Mouse (Mus musculus) ES-Bruce4 (cell line): ENCODE results near the gene Atp10b. TPM values are rescaled to one million over a fixed set of nuclear protein-coding genes. Genes with fewer than 3 reads are reported as not detected.

Experiments
- H3K27ac ChIP-seq: 2 replicates; pipeline ENCODE4 v1.5.1; 2012; ENCODE audit warnings: low read length, inconsistent platforms; ENCODE audit not compliant: insufficient read depth
- H3K27me3 ChIP-seq: 2 replicates; pipeline ENCODE4 v1.6.1; 2012; ENCODE audit warnings: mild to moderate bottlenecking, low read length, inconsistent platforms; ENCODE audit not compliant: control insufficient read depth, poor library complexity, insufficient read depth, severe bottlenecking
- H3K36me3 ChIP-seq: 2 replicates; pipeline ENCODE4 v1.6.1; 2012; ENCODE audit warnings: inconsistent platforms, mild to moderate bottlenecking, low read length, moderate library complexity; ENCODE audit not compliant: control insufficient read depth, poor library complexity, insufficient read depth, severe bottlenecking
- H3K4me1 ChIP-seq: one replicate; pipeline ENCODE4 v1.8.1; 2011; ENCODE audit warnings: low read length; ENCODE audit not compliant: control insufficient read depth, insufficient read depth
- H3K4me3 ChIP-seq: 2 replicates; pipeline ENCODE4 v1.5.1; 2011; ENCODE audit warnings: low read depth, mild to moderate bottlenecking, low read length
- H3K9ac ChIP-seq: 2 replicates; pipeline ENCODE4 v1.6.1; 2012; ENCODE audit warnings: low read depth, mild to moderate bottlenecking, inconsistent platforms; ENCODE audit not compliant: poor library complexity, severe bottlenecking
- H3K9me3 ChIP-seq: replicated peaks from 2 replicates; pipeline ENCODE4 v1.6.1; 2012; ENCODE audit warnings: mild to moderate bottlenecking, low read length, inconsistent platforms; ENCODE audit not compliant: control insufficient read depth, poor library complexity, insufficient read depth, severe bottlenecking
- CTCF ChIP-seq: IDR thresholded peaks from one replicate; pipeline ENCODE4 v1.8.1; 2011; ENCODE audit warnings: low read depth, low read length
- EP300 ChIP-seq: IDR thresholded peaks from 2 replicates; pipeline ENCODE4 v1.6.1; 2011; ENCODE audit warnings: low read depth, low read length; ENCODE audit not compliant: insufficient read depth
- POLR2A ChIP-seq: IDR thresholded peaks from one replicate; pipeline ENCODE4 v1.8.1; 2011; ENCODE audit warnings: low read length; ENCODE audit not compliant: insufficient read depth
- polyA plus RNA-seq: library from polyadenylated mRNA; stranded (reverse); fragments of >200 nt; gene quantifications from 2 replicates; pipeline ENCODE4 v1.2.4, GENCODE M21; 2011; ENCODE audit warnings: low read depth; ENCODE audit not compliant: missing spikeins, insufficient read depth, insufficient read length

Atp10b gene
- polyA plus RNA-seq, 1 experiment: not detected

DNA sequence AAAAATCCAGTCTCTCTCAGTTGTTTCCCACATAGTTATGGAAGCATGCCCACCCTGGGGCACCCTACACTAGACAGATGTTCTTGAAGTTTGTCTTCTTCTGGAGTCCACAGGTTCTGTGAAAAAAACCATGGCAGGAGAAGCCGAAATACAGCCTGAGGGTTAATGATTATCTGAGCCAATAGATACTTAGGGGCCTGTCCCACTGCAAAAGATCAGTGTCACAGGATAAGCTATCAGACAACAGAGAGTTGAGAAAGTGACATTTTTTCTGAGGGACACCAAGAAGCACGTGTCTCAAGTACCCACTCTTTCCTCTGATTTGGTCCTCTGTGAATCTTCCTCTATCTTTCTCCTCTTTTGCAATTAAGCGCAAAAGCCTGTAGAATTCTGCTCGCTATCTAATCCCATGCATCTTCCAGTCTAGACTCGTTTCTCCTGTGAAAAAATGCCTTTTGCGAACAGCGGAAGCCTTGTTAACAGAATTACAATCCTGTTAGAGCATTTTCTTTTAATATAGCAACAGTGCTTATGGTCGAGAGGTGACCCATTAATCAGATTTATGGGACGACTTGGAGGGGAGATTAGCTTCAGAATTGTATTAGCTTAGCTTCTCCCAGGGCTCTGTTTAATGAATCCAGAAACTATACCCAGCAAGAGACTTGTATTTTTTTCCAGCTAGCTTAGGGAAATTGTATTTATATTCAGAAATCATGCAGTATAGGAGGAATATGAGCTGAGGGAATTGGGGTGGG lies 10.7 kb downstream of the Atp10b start:
- H3K27me3 ChIP-seq: no peaks in the 10 kb centered on the region; the same call in 1 of the 2 replicates

DNA sequence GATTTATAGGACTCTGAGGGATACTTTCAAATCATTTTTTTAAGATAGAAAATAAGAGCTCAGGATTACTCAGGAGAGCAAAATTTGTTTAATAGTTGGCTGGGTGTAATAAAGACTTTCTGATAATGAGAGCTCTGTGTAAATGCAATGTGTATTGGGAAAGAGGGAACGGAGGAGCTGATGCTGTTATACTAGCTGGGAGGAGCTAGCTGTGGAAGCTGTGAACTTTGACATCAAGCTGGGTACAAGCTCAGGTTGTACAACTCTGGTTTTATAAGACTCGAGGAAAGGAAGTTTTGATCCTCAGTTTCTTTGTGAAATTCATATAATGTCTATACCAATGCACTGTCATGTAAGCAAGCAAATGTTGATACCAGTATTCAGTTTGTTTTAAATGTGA lies 20.9 kb downstream of the Atp10b start:
- Histone ChIP-seq H3K27ac (no peak overlapping the region), H3K36me3 (no peaks in the 10 kb centered on the region), H3K27me3 (no peaks in the 10 kb centered on the region), H3K4me3 (no peak overlapping the region), H3K9me3 (no peaks in the 10 kb centered on the region), H3K9ac (no peak overlapping the region), H3K4me1 (no peaks in the 10 kb centered on the region)
- no peak for TF ChIP-seq EP300
- no peak for TF ChIP-seq POLR2A
- no peak for TF ChIP-seq CTCF

More for the DNA sequence above, 10.7 kb downstream of the Atp10b start:
- Histone ChIP-seq H3K9ac (no peak overlapping the region), H3K9me3 (no peaks in the 10 kb centered on the region), H3K4me3 (no peak overlapping the region), H3K4me1 (no peaks in the 10 kb centered on the region), H3K27ac (no peak overlapping the region), H3K36me3 (no peaks in the 10 kb centered on the region)
- TF ChIP-seq CTCF (no peak), POLR2A (no peak)

- H3K27ac ChIP-seq: no peak overlapping the region
- no peak for TF ChIP-seq CTCF
- TF ChIP-seq EP300: no peak
- no peak for TF ChIP-seq POLR2A
- H3K9me3 ChIP-seq: no peaks in the 10 kb centered on the region
- H3K4me3 ChIP-seq: no peak overlapping the region
- no peaks in the 10 kb centered on the region for H3K4me1 ChIP-seq
- H3K36me3 ChIP-seq: no peaks in the 10 kb centered on the region
- H3K27me3 ChIP-seq: no peaks in the 10 kb centered on the region
- H3K9ac ChIP-seq: no peak overlapping the region
Measured at GRCm38 (mm10) chr11:43174359-43175116, 24.9 kb downstream of the Atp10b start.

DNA sequence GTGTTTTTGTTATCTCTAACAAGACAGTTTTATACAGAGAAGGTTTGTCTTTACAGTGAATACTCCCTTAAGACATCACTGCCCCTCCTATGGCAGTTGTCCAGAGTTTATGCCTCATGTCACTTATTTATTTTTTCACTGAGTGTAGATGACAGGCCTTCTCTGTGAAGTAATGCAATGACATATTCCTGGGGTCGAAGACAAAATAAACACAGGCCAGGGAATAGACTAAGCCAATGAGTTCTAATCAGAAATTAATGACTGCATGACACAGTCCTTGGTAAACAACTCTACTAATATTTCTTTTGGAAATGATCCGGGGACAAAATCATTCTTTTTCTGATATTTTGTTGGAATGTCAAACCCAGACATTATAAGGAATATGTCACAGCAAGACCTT lies 32.7 kb downstream of the Atp10b start:
- Histone ChIP-seq H3K9me3 (no peaks in the 10 kb centered on the region), H3K27me3 (no peaks in the 10 kb centered on the region), H3K4me1 (no peaks in the 10 kb centered on the region), H3K36me3 (no peaks in the 10 kb centered on the region), H3K4me3 (no peak overlapping the region), H3K9ac (no peak overlapping the region), H3K27ac (no peak overlapping the region)
- TF ChIP-seq EP300 (no peak), POLR2A (no peak), CTCF (no peak)

- no peak overlapping the region for H3K4me3 ChIP-seq
- no peaks in the 10 kb centered on the region for H3K9me3 ChIP-seq
- H3K27me3 ChIP-seq: no peaks in the 10 kb centered on the region
- H3K4me1 ChIP-seq: no peaks in the 10 kb centered on the region
- no peak overlapping the region for H3K27ac ChIP-seq
- H3K36me3 ChIP-seq: no peaks in the 10 kb centered on the region
- H3K9ac ChIP-seq: no peak overlapping the region
- TF ChIP-seq POLR2A (no peak), CTCF (no peak), EP300 (no peak)
Measured at GRCm38 (mm10) chr11:43182816-43183215, 33.1 kb downstream of the Atp10b start.

GRCm38 (mm10) chr11:43183457-43183856 lies 33.8 kb downstream of the Atp10b start:
- H3K4me3 ChIP-seq: no peak overlapping the region
- no peaks in the 10 kb centered on the region for H3K36me3 ChIP-seq
- H3K9me3 ChIP-seq: no peaks in the 10 kb centered on the region
- H3K4me1 ChIP-seq: no peaks in the 10 kb centered on the region
- TF ChIP-seq EP300 (no peak), POLR2A (no peak), CTCF (no peak)
- H3K9ac ChIP-seq: no peak overlapping the region
- H3K27me3 ChIP-seq: no peaks in the 10 kb centered on the region
- H3K27ac ChIP-seq: no peak overlapping the region
